Mouse (Mus musculus) ES-Bruce4 (cell line): ENCODE data around the gene Tie1. TPM values are rescaled to one million over a fixed set of nuclear protein-coding genes. Genes with fewer than 3 reads are reported as not detected.
A peak's percentile ranks its signal among the peaks of the same experiment; 100 is the strongest.

Source experiments
- H3K27ac ChIP-seq: 2 replicates; pipeline ENCODE4 v1.5.1; 2012; ENCODE audit warnings: low read length, inconsistent platforms; ENCODE audit not compliant: insufficient read depth
- H3K27me3 ChIP-seq: 2 replicates; pipeline ENCODE4 v1.6.1; 2012; ENCODE audit warnings: mild to moderate bottlenecking, low read length, inconsistent platforms; ENCODE audit not compliant: control insufficient read depth, poor library complexity, insufficient read depth, severe bottlenecking
- H3K36me3 ChIP-seq: 2 replicates; pipeline ENCODE4 v1.6.1; 2012; ENCODE audit warnings: inconsistent platforms, mild to moderate bottlenecking, low read length, moderate library complexity; ENCODE audit not compliant: control insufficient read depth, poor library complexity, insufficient read depth, severe bottlenecking
- H3K4me1 ChIP-seq: one replicate; pipeline ENCODE4 v1.8.1; 2011; ENCODE audit warnings: low read length; ENCODE audit not compliant: control insufficient read depth, insufficient read depth
- H3K4me3 ChIP-seq: 2 replicates; pipeline ENCODE4 v1.5.1; 2011; ENCODE audit warnings: low read depth, mild to moderate bottlenecking, low read length
- H3K9ac ChIP-seq: 2 replicates; pipeline ENCODE4 v1.6.1; 2012; ENCODE audit warnings: low read depth, mild to moderate bottlenecking, inconsistent platforms; ENCODE audit not compliant: poor library complexity, severe bottlenecking
- H3K9me3 ChIP-seq: replicated peaks from 2 replicates; pipeline ENCODE4 v1.6.1; 2012; ENCODE audit warnings: mild to moderate bottlenecking, low read length, inconsistent platforms; ENCODE audit not compliant: control insufficient read depth, poor library complexity, insufficient read depth, severe bottlenecking
- CTCF ChIP-seq: IDR thresholded peaks from one replicate; pipeline ENCODE4 v1.8.1; 2011; ENCODE audit warnings: low read depth, low read length
- EP300 ChIP-seq: IDR thresholded peaks from 2 replicates; pipeline ENCODE4 v1.6.1; 2011; ENCODE audit warnings: low read depth, low read length; ENCODE audit not compliant: insufficient read depth
- POLR2A ChIP-seq: IDR thresholded peaks from one replicate; pipeline ENCODE4 v1.8.1; 2011; ENCODE audit warnings: low read length; ENCODE audit not compliant: insufficient read depth
- polyA plus RNA-seq: library from polyadenylated mRNA; stranded (reverse); fragments of >200 nt; gene quantifications from 2 replicates; pipeline ENCODE4 v1.2.4, GENCODE M21; 2011; ENCODE audit warnings: low read depth; ENCODE audit not compliant: missing spikeins, insufficient read depth, insufficient read length

Gene Tie1
- polyA plus RNA-seq, 1 experiment, result 0.19 TPM

DNA sequence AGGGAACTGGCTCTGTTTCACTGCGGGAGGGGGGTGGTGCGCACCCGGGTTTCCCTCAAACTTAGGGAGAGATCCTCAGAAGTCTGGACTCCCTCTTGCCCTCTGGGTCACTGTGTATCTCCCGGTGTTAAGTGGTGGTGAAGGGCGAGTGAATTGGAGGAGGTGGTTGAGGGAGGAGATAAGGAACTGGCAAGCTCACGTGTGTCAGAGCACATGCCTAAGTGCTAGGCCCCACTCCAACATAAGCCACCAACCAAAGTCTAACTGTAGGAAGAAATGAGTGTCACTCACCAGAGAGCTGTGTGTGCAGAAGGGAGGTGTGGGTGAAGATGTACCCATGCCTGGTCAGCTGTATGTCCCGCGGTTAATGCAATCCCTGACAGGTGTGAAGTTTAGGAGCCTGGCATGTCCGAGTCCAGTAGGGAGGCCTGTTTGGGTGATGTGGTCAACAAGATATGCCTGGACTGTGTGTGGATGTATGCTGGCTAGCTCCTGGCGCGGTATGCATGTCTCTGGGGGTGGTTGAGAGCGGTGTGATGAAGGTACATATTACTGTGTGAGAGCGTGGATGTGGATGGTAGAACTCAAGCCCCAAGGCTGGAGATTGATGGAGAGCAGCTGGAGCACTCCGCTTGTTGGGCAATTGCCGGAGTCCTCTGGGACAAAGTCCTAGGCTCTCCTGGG lies 61.2 kb downstream of the Tie1 start:
- Histone ChIP-seq H3K4me1 (peaks cover 3% of the 10 kb centered on the region), H3K27ac (no peak overlapping the region), H3K27me3 (no peaks in the 10 kb centered on the region), H3K36me3 (peaks cover 26% of the 10 kb centered on the region), H3K9ac (peak overlapping the region; percentile 57), H3K9me3 (no peaks in the 10 kb centered on the region), H3K4me3 (peak overlapping the region; percentile 79)
- no peak for TF ChIP-seq CTCF
- no peak for TF ChIP-seq EP300
- no peak for TF ChIP-seq POLR2A

- no peaks in the 10 kb centered on the region for H3K27me3 ChIP-seq
- H3K36me3 ChIP-seq, result peaks cover 20% of the 10 kb centered on the region
- H3K4me3 ChIP-seq, result peak within 1 kb of the TSS; percentile 80
- peak within 1 kb of the TSS; percentile 57 for H3K9ac ChIP-seq
- no peak for TF ChIP-seq EP300
- TF ChIP-seq CTCF, result peak; percentile 0
- TF ChIP-seq POLR2A, result peak; percentile 56
- H3K9me3 ChIP-seq, result no peaks in the 10 kb centered on the region
- no peak within 1 kb of the TSS for H3K27ac ChIP-seq
- peaks cover 3% of the 10 kb centered on the region for H3K4me1 ChIP-seq
These were observed 62.0 kb downstream of the Tie1 start, which contains the start of gene Elovl1 for GRCm38 (mm10) chr4:118427768-118428451. Gene Elovl1, plus strand, starts transcription at chr4:118428093.

DNA sequence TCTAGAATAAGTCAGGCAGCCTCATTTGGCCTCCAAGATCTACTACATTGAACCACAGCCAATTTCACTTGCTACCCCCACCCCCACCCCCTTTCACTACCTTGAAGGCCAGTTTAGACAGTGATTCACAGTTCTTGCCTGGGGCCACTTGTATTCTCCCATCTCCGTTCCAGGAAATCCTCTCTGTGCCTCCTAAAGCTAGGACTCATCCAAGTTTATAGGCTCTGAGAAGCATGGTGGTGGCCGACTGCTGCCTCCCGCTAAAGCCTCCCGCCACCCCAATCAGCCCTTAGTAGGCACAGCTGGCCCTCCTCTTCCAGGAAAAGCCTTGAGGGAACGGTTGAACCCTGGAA lies 62.5 kb downstream of the Tie1 start:
- peak overlapping the region; percentile 57 for H3K9ac ChIP-seq
- H3K27me3 ChIP-seq, result no peaks in the 10 kb centered on the region
- no peak overlapping the region for H3K27ac ChIP-seq
- peak overlapping the region; percentile 80 for H3K4me3 ChIP-seq
- no peaks in the 10 kb centered on the region for H3K9me3 ChIP-seq
- peaks cover 3% of the 10 kb centered on the region for H3K4me1 ChIP-seq
- H3K36me3 ChIP-seq, result peaks cover 15% of the 10 kb centered on the region; the same call in 1 of the 2 replicates
- TF ChIP-seq EP300 (no peak), POLR2A (no peak), CTCF (no peak)

- H3K27ac ChIP-seq, result no peak overlapping the region
- H3K9ac ChIP-seq, result no peak overlapping the region
- no peaks in the 10 kb centered on the region for H3K27me3 ChIP-seq
- no peaks in the 10 kb centered on the region for H3K9me3 ChIP-seq
- no peaks in the 10 kb centered on the region for H3K36me3 ChIP-seq
- TF ChIP-seq EP300 (no peak), POLR2A (no peak), CTCF (no peak)
- H3K4me3 ChIP-seq, result no peak overlapping the region
- peaks cover 3% of the 10 kb centered on the region for H3K4me1 ChIP-seq
These were observed 64.5 kb downstream of the Tie1 start for GRCm38 (mm10) chr4:118425374-118425773.

DNA sequence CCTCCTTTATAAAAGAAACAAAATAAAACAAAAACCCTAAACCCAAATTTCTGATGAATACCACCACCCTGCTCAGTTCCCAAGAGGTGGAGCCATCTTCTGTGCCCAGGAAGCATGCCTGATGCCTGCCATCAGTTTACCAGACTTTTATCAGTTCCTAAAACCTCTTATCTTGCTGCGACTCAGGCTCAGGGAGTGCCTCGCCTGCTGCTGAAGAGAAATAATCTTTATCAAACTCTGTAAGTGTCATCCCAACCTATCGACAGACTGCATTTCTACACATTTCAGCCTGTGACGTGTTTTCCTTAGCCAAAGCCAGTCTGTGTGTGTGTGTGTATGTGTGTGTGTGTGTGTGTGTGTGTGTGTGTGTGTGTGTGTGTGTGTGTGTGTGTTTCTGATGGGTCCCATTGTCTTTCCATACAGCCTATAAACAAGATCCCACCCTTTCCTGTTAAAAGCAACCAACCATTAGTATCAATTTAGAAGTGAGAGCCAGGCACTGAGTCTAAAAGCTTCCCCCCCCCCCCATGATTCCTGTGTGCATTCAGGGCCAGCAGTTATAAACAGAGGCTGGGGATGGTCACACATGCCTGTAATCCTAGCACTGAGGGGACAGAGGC lies 65.2 kb downstream of the Tie1 start:
- Histone ChIP-seq H3K9me3 (no peaks in the 10 kb centered on the region), H3K4me1 (peaks cover 3% of the 10 kb centered on the region), H3K36me3 (0 out of 2 replicates have a peak, but pooled peaks cover 2% of the 10 kb centered on the region), H3K9ac (no peak overlapping the region), H3K4me3 (no peak overlapping the region), H3K27me3 (no peaks in the 10 kb centered on the region), H3K27ac (no peak overlapping the region)
- TF ChIP-seq POLR2A, result no peak
- TF ChIP-seq CTCF, result no peak
- no peak for TF ChIP-seq EP300
